Mouse (Mus musculus) heart, postnatal 36 days (tissue): ENCODE data around the gene Tfr2. TPM values are rescaled to one million over a fixed set of nuclear protein-coding genes. Genes with fewer than 3 reads are reported as not detected.
A peak's percentile ranks its signal among the peaks of the same experiment; 100 is the strongest.

Experiments used
- DNase-seq, 2 experiments: peaks; one replicate each; pipeline ENCODE4 v3.0.0; 2021 to 2022
- intact Hi-C: fragments of 180-260 bp; cut with DNase I; formaldehyde crosslinking; loops from one replicate; pipeline ENCODE4 v1.15.1; 2025
- total RNA-seq, 2 experiments: library from RNA; stranded (reverse); gene quantifications; 2 replicates each; pipeline ENCODE4 v1.2.3; 2021

The Tfr2 gene
- total RNA-seq, 2 experiments from 2014 or later, result not detected

GRCm38 (mm10) chr5:137570691-137571586, 1.3 kb downstream of the Tfr2 start:
- DNase-seq, result no peak
- intact Hi-C loops, result no loop called here

- DNase-seq, result peak; percentile 34 to 47
- intact Hi-C loops, result no loop called here
These were observed 4.8 kb downstream of the Tfr2 start for GRCm38 (mm10) chr5:137574470-137574901.

GRCm38 (mm10) chr5:137580246-137580645, 10.6 kb downstream of the Tfr2 start:
- no peak for DNase-seq
- intact Hi-C loops, result no loop called here

- no peak for DNase-seq
- intact Hi-C loops, result no loop called here
These were observed 13.1 kb downstream of the Tfr2 start for GRCm38 (mm10) chr5:137582702-137583101.

- DNase-seq, result peak; percentile 27 to 39
- intact Hi-C loops, result loop anchor here (2.0 kb wide), 1 partner anchor 69 kb away; no protein-coding TSS in a partner anchor
These were observed 14.1 kb downstream of the Tfr2 start for GRCm38 (mm10) chr5:137583670-137584169.

GRCm38 (mm10) chr5:137584976-137585375, 15.3 kb downstream of the Tfr2 start:
- DNase-seq, result peak; percentile 68 to 73
- intact Hi-C loops, result loop anchor here (2.0 to 5.0 kb wide), 4 partner anchors 42 to 172 kb away; partner anchors contain the start of genes Fbxo24, Gm20605 and Lrch4

- DNase-seq, result no peak
- intact Hi-C loops, result no loop called here
These were observed 20.9 kb downstream of the Tfr2 start for GRCm38 (mm10) chr5:137590507-137590906.

GRCm38 (mm10) chr5:137595921-137596320, 26.3 kb downstream of the Tfr2 start:
- DNase-seq, result no peak

GRCm38 (mm10) chr5:137596601-137597261, 27.1 kb downstream of the Tfr2 start:
- no peak for DNase-seq

More at GRCm38 (mm10) chr5:137595921-137596320, 26.3 kb downstream of the Tfr2 start:
- intact Hi-C loops, result no loop called here

GRCm38 (mm10) chr5:137597625-137598024, 28.0 kb downstream of the Tfr2 start:
- intact Hi-C loops, result no loop called here
- no peak for DNase-seq

More at GRCm38 (mm10) chr5:137596601-137597261, 27.1 kb downstream of the Tfr2 start:
- intact Hi-C loops, result no loop called here

GRCm38 (mm10) chr5:137598100-137598826, 28.6 kb downstream of the Tfr2 start:
- intact Hi-C loops, result no loop called here
- DNase-seq, result no peak

- intact Hi-C loops, result no loop called here
- DNase-seq, result no peak
These were observed 30.0 kb downstream of the Tfr2 start for GRCm38 (mm10) chr5:137599600-137599999.

- intact Hi-C loops, result loop anchor here (2.0 to 5.0 kb wide), 2 partner anchors 67 to 142 kb away; partner anchors contain the start of genes Epo, Gnb2 and Nyap1
- DNase-seq, result no peak
These were observed 30.6 kb downstream of the Tfr2 start for GRCm38 (mm10) chr5:137600281-137600618.

GRCm38 (mm10) chr5:137600619-137601364, 31.2 kb downstream of the Tfr2 start, which contains the start of gene Mospd3:
TSS of gene Mospd3 (minus strand) at chr5:137601058.
- intact Hi-C loops, result loop anchor here (1.0 to 5.0 kb wide), 3 partner anchors 27 to 142 kb away; partner anchors contain the start of genes Epo, Gnb2 and Nyap1
- DNase-seq, result peak; percentile 97 to 98

GRCm38 (mm10) chr5:137601365-137601729, 31.7 kb downstream of the Tfr2 start:
- intact Hi-C loops, result loop anchor here (1.0 to 5.0 kb wide), 3 partner anchors 26 to 141 kb away; partner anchors contain the start of genes Epo, Gnb2 and Nyap1
- peak; percentile 47 to 48 for DNase-seq

- DNase-seq, result no peak
- intact Hi-C loops, result no loop called here
These were observed 38.4 kb downstream of the Tfr2 start for GRCm38 (mm10) chr5:137607860-137608653.

- intact Hi-C loops, result no loop called here
- DNase-seq, result no peak
These were observed 39.1 kb downstream of the Tfr2 start for GRCm38 (mm10) chr5:137608654-137609190.

GRCm38 (mm10) chr5:137609292-137609691, 39.7 kb downstream of the Tfr2 start:
- intact Hi-C loops, result no loop called here
- no peak for DNase-seq
